Mouse (Mus musculus) lung, postnatal 0 days (tissue): ENCODE measurements around the gene Etv6.

Experiments
- CTCF ChIP-seq: IDR thresholded peaks from 2 replicates; pipeline ENCODE4 v1.5.1; 2016; ENCODE audit warnings: antibody characterized with exemption, mild to moderate bottlenecking
- EP300 ChIP-seq: IDR thresholded peaks from 2 replicates; pipeline ENCODE4 v1.6.1; 2016; ENCODE audit warnings: antibody characterized with exemption, mild to moderate bottlenecking, control low read depth

DNA sequence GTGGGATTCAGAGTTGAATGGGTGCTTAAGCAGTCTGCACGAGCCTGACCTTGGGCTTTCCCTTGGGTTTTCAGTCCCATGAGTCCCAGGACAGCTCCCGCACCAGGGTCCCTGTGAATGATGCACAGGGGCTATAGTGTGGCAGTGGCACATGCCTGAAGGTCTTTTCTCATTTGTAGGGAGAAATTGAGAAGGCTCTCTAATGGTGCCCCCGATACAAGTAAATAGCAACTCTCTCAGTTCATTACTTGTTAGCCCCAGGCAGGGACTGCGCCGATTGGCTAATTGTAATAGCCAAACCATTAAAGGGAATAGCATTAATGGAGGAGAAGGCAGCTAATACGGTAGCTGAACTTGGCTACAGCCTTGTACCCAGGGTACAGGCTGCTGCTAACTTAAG lies 92.5 kb downstream of the Etv6 start:
- TF ChIP-seq CTCF (no peak), EP300 (no peak)
